Mouse (Mus musculus): ENCODE data around the gene Ublcp1. TPM values are rescaled to one million over a fixed set of nuclear protein-coding genes. Genes with fewer than 3 reads are reported as not detected.

The Ublcp1 gene
- polyA plus RNA-seq, 1 experiment from 2014 or later: 61.7 TPM

DNA sequence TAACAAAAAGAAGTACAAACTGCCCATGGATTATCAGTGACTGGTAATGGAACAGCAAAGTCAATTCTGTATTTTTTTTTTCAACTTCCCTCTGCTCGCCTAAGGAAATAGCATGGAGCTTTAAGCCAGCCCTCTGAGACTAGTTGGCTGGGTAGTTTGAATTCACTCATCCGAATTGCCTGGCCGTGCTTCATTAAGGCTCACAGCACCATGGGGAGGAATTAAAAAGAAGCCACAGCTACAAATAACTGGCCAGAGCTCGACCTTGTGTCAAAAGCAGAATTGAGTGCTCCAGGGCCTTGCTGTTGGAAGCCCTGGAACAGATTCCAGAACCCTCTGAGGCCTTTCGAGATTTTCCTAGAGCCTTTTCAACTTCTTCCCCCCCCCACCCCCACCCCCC is 61.7 kb downstream of the Ublcp1 start:
- H3K4me3 ChIP-seq (replicated peaks): no peak overlapping the region
- H3K36me3 ChIP-seq: no peaks in the 10 kb centered on the region
- no peak overlapping the region for H3K4me2 ChIP-seq
- no peaks in the 10 kb centered on the region for H3K9me3 ChIP-seq (replicated peaks)
- 0 out of 2 replicates have a peak, but pooled peaks cover 5% of the 10 kb centered on the region for H3K4me1 ChIP-seq
- H3K27me3 ChIP-seq (replicated peaks): no peaks in the 10 kb centered on the region
- ATAC-seq (ENCODE audit: low FRiP score): 0 out of 2 replicates have a peak, but pooled peaks have one; percentile 31
- WGBS: 17% methylated on average over 5 of the region's 5 CpGs
- no peak overlapping the region for H3K9ac ChIP-seq (replicated peaks)
- no peak overlapping the region for H3K27ac ChIP-seq (replicated peaks)

DNA sequence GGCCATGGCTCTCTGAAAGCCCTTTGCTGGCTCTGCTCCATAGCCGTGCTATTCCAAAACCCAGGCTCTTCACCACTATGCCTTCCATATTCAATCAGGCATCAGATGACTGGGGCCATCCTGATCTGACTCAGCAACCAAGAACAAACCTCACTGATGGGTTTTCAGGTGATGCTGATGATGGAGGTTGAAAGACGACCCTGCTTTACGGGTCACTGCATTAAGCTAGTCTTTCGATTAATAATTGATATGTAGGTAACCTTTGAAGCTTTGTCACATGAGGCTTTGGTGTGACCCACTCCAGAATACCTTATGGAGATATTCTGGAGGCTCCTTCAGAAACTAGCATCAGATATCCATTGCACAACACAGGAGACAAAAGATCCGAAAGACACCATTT is 63.8 kb downstream of the Ublcp1 start:
- Histone ChIP-seq H3K9me3 (replicated peaks) (no peaks in the 10 kb centered on the region), H3K4me3 (replicated peaks) (no peak overlapping the region), H3K27ac (replicated peaks) (no peak overlapping the region), H3K27me3 (replicated peaks) (no peaks in the 10 kb centered on the region), H3K9ac (replicated peaks) (no peak overlapping the region), H3K36me3 (no peaks in the 10 kb centered on the region), H3K4me2 (no peak overlapping the region), H3K4me1 (peaks cover 8% of the 10 kb centered on the region; the same call in 1 of the 2 replicates)
- WGBS: 76% methylated on average over 5 of the region's 5 CpGs
- ATAC-seq (ENCODE audit: low FRiP score): no peak

DNA sequence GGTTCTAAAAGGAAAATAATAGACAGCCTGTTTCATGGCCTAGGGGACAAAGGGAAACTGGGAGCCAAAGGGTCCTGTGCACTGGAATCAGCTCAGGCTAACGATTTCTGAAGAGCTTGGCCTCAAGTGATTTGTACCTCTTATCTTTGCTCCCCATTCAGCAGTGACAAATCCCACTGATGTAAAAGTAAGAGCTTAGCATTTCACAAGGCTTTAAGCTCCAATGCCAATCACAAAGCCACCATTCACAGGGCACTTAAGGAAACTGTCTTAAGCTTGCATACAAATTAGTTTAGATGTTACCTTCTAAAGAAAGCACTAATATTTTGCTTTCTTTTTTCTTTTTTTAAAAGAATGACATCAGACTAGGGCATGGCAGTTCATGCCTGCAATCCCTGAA is 64.3 kb downstream of the Ublcp1 start:
- no peaks in the 10 kb centered on the region for H3K9me3 ChIP-seq (replicated peaks)
- H3K27ac ChIP-seq (replicated peaks): no peak overlapping the region
- no peak overlapping the region for H3K4me2 ChIP-seq
- H3K27me3 ChIP-seq (replicated peaks): no peaks in the 10 kb centered on the region
- H3K9ac ChIP-seq (replicated peaks): no peak overlapping the region
- H3K36me3 ChIP-seq: no peaks in the 10 kb centered on the region
- no peak overlapping the region for H3K4me3 ChIP-seq (replicated peaks)
- 28% methylated on average over 1 of the region's 1 CpGs for WGBS
- no peak for ATAC-seq (ENCODE audit: low FRiP score)
- H3K4me1 ChIP-seq: peaks cover 8% of the 10 kb centered on the region; the same call in 1 of the 2 replicates

DNA sequence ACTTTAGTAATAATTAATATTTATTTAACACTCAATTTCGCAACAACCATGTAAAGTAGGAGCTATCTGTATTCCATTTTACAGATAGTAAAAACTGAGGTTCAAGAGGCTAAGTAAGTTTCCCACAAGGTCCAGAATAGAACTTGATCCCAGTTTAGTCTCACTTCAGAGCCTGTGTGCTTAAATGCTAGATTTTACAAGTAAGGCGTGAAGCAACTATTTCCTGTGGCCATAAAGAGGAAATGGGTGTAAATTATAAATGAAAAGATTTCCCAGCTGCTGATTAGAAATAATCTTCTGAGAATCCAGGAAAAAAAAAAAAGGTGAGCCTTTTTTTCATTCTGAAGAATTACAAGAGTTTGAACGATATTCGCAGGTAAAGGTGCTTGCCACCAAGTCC is 65.2 kb downstream of the Ublcp1 start:
- Histone ChIP-seq H3K4me3 (replicated peaks) (no peak overlapping the region), H3K9me3 (replicated peaks) (no peaks in the 10 kb centered on the region), H3K27ac (replicated peaks) (no peak overlapping the region), H3K9ac (replicated peaks) (no peak overlapping the region), H3K4me1 (peaks cover 8% of the 10 kb centered on the region; the same call in 1 of the 2 replicates), H3K4me2 (no peak overlapping the region), H3K36me3 (no peaks in the 10 kb centered on the region), H3K27me3 (replicated peaks) (no peaks in the 10 kb centered on the region)
- no peak for ATAC-seq (ENCODE audit: low FRiP score)
- WGBS: 95% methylated on average over 4 of the region's 4 CpGs

Small RNAs within 50 kb of the gene (microRNA-seq; reads per million reads assigned to microRNA genes)
- gene Gm22121: not detected

Other genes with a start within 250 kb of the Ublcp1 start
- not detected in 2 replicates for gene Il12b, start 70.4 kb downstream of the Ublcp1 start, polyA plus RNA-seq (2015; fragmentation: Nextera tagmentation; extraction: Ambion mirVana)
- 99.5 and 112 TPM in 2 replicates for gene Rnf145, start 48.5 kb upstream of the Ublcp1 start, polyA plus RNA-seq (2015; fragmentation: Nextera tagmentation; extraction: Ambion mirVana)
- 157 and 168 TPM in 2 replicates for gene Ebf1, start 146.8 kb upstream of the Ublcp1 start, polyA plus RNA-seq (2015; fragmentation: Nextera tagmentation; extraction: Ambion mirVana)

Data from neural tube, embryonic 15.5 days (tissue).